Mouse (Mus musculus): ENCODE measurements around the gene Bid. TPM values are rescaled to one million over a fixed set of nuclear protein-coding genes. Genes with fewer than 3 reads are reported as not detected.
"Not testable (repeated sequence)": the region's sequence is repeated elsewhere in the genome, so short reads cannot be mapped to it uniquely, and the experiment has no call there.

The Bid gene
- polyA plus RNA-seq, 1 experiment from 2014 or later = 26.9 TPM

- no peak for ATAC-seq (ENCODE audit: low read depth)
- no peak overlapping the region for H3K9ac ChIP-seq
- no peaks in the 10 kb centered on the region for H3K9me3 ChIP-seq
- 82% methylated on average over 2 of the region's 2 CpGs for WGBS
- peaks cover 7% of the 10 kb centered on the region for H3K27me3 ChIP-seq
- H3K4me3 ChIP-seq = no peak overlapping the region
- no peak overlapping the region for H3K27ac ChIP-seq (replicated peaks)
- no peak overlapping the region for H3K4me2 ChIP-seq
- H3K4me1 ChIP-seq (replicated peaks) = peaks cover 21% of the 10 kb centered on the region
- no peaks in the 10 kb centered on the region for H3K36me3 ChIP-seq
Measured at GRCm38 (mm10) chr6:120912931-120913330, 3.7 kb downstream of the Bid start.

GRCm38 (mm10) chr6:120911213-120912007 lies 5.2 kb downstream of the Bid start:
- Histone ChIP-seq H3K9ac (no peak overlapping the region), H3K27ac (replicated peaks) (no peak overlapping the region), H3K36me3 (no peaks in the 10 kb centered on the region), H3K4me2 (no peak overlapping the region), H3K27me3 (peaks cover 7% of the 10 kb centered on the region), H3K4me1 (replicated peaks) (peaks cover 21% of the 10 kb centered on the region), H3K9me3 (no peaks in the 10 kb centered on the region), H3K4me3 (no peak overlapping the region)
- ATAC-seq (ENCODE audit: low read depth) = no peak
- WGBS = 81% methylated on average over 13 of the region's 13 CpGs

GRCm38 (mm10) chr6:120909501-120909900 lies 7.2 kb downstream of the Bid start:
- peaks cover 3% of the 10 kb centered on the region; the same call in 1 of the 2 replicates for H3K4me1 ChIP-seq (replicated peaks)
- no peak overlapping the region for H3K4me3 ChIP-seq
- H3K9ac ChIP-seq = no peak overlapping the region
- no peak for ATAC-seq (ENCODE audit: low read depth)
- no peaks in the 10 kb centered on the region for H3K36me3 ChIP-seq
- H3K9me3 ChIP-seq = no peaks in the 10 kb centered on the region
- H3K27me3 ChIP-seq = no peaks in the 10 kb centered on the region
- no peak overlapping the region for H3K27ac ChIP-seq (replicated peaks)
- H3K4me2 ChIP-seq = no peak overlapping the region
- WGBS = 76% methylated on average over 3 of the region's 3 CpGs

- not testable (repeated sequence) for H3K9me3 ChIP-seq; H3K27ac ChIP-seq (replicated peaks); ATAC-seq (ENCODE audit: low read depth); H3K4me2 ChIP-seq; H3K27me3 ChIP-seq; H3K4me1 ChIP-seq (replicated peaks); H3K9ac ChIP-seq; H3K36me3 ChIP-seq; H3K4me3 ChIP-seq
- WGBS = 88% methylated on average over 10 of the region's 10 CpGs
Measured at GRCm38 (mm10) chr6:120907876-120908597, 8.6 kb downstream of the Bid start.

- no peak overlapping the region for H3K4me3 ChIP-seq
- no peaks in the 10 kb centered on the region for H3K4me1 ChIP-seq (replicated peaks)
- 95% methylated on average over 6 of the region's 6 CpGs for WGBS
- H3K27ac ChIP-seq (replicated peaks) = no peak overlapping the region
- H3K9ac ChIP-seq = no peak overlapping the region
- H3K9me3 ChIP-seq = no peaks in the 10 kb centered on the region
- no peaks in the 10 kb centered on the region for H3K36me3 ChIP-seq
- no peaks in the 10 kb centered on the region for H3K27me3 ChIP-seq
- no peak for ATAC-seq (ENCODE audit: low read depth)
- no peak overlapping the region for H3K4me2 ChIP-seq
Measured at GRCm38 (mm10) chr6:120906521-120906920, 10.1 kb downstream of the Bid start.

GRCm38 (mm10) chr6:120905111-120905510 lies 11.5 kb downstream of the Bid start:
- no peak overlapping the region for H3K4me2 ChIP-seq
- H3K4me3 ChIP-seq = no peak overlapping the region
- no peaks in the 10 kb centered on the region for H3K36me3 ChIP-seq
- WGBS = 81% methylated on average over 5 of the region's 5 CpGs
- no peaks in the 10 kb centered on the region for H3K9me3 ChIP-seq
- no peak overlapping the region for H3K27ac ChIP-seq (replicated peaks)
- no peak for ATAC-seq (ENCODE audit: low read depth)
- no peaks in the 10 kb centered on the region for H3K27me3 ChIP-seq
- H3K4me1 ChIP-seq (replicated peaks) = no peaks in the 10 kb centered on the region
- H3K9ac ChIP-seq = no peak overlapping the region

GRCm38 (mm10) chr6:120903961-120904360 lies 12.7 kb downstream of the Bid start:
- no peak for ATAC-seq (ENCODE audit: low read depth)
- Histone ChIP-seq H3K9ac (no peak overlapping the region), H3K27me3 (no peaks in the 10 kb centered on the region), H3K27ac (replicated peaks) (no peak overlapping the region), H3K9me3 (no peaks in the 10 kb centered on the region), H3K4me1 (replicated peaks) (no peaks in the 10 kb centered on the region), H3K4me3 (no peak overlapping the region), H3K36me3 (no peaks in the 10 kb centered on the region), H3K4me2 (no peak overlapping the region)
- 88% methylated on average over 11 of the region's 11 CpGs for WGBS

- no peak for ATAC-seq (ENCODE audit: low read depth)
- Histone ChIP-seq H3K4me2 (no peak overlapping the region), H3K9me3 (no peaks in the 10 kb centered on the region), H3K27me3 (no peaks in the 10 kb centered on the region), H3K4me3 (no peak overlapping the region), H3K27ac (replicated peaks) (no peak overlapping the region), H3K36me3 (no peaks in the 10 kb centered on the region), H3K4me1 (replicated peaks) (no peaks in the 10 kb centered on the region), H3K9ac (no peak overlapping the region)
- 64% methylated on average over 5 of the region's 5 CpGs for WGBS
Measured at GRCm38 (mm10) chr6:120903450-120903912, 13.2 kb downstream of the Bid start.

- no peak for ATAC-seq (ENCODE audit: low read depth)
- Histone ChIP-seq H3K27me3 (no peaks in the 10 kb centered on the region), H3K4me1 (replicated peaks) (no peaks in the 10 kb centered on the region), H3K9ac (no peak overlapping the region), H3K27ac (replicated peaks) (no peak overlapping the region), H3K4me3 (no peak overlapping the region), H3K4me2 (no peak overlapping the region), H3K36me3 (no peaks in the 10 kb centered on the region), H3K9me3 (no peaks in the 10 kb centered on the region)
- 88% methylated on average over 14 of the region's 14 CpGs for WGBS
Measured at GRCm38 (mm10) chr6:120901776-120902645, 14.6 kb downstream of the Bid start.

- Histone ChIP-seq H3K9me3 (no peaks in the 10 kb centered on the region), H3K27me3 (no peaks in the 10 kb centered on the region), H3K4me2 (no peak overlapping the region), H3K27ac (replicated peaks) (no peak overlapping the region), H3K9ac (no peak overlapping the region), H3K4me1 (replicated peaks) (no peaks in the 10 kb centered on the region), H3K36me3 (peaks cover 20% of the 10 kb centered on the region), H3K4me3 (no peak overlapping the region)
- peak; percentile 71; the same call in 1 of the 2 replicates for ATAC-seq (ENCODE audit: low read depth)
- WGBS = 67% methylated on average over 6 of the region's 6 CpGs
Measured at GRCm38 (mm10) chr6:120898188-120898833, 18.3 kb downstream of the Bid start.

GRCm38 (mm10) chr6:120894524-120894923 lies 22.1 kb downstream of the Bid start:
- no peak overlapping the region for H3K4me2 ChIP-seq
- WGBS = 91% methylated on average over 9 of the region's 9 CpGs
- H3K36me3 ChIP-seq = peaks cover 56% of the 10 kb centered on the region

More at GRCm38 (mm10) chr6:120894524-120894923, 22.1 kb downstream of the Bid start:
- H3K9me3 ChIP-seq = no peaks in the 10 kb centered on the region
- ATAC-seq (ENCODE audit: low read depth) = no peak
- H3K27ac ChIP-seq (replicated peaks) = no peak overlapping the region
- no peaks in the 10 kb centered on the region for H3K4me1 ChIP-seq (replicated peaks)
- no peaks in the 10 kb centered on the region for H3K27me3 ChIP-seq
- no peak overlapping the region for H3K4me3 ChIP-seq
- no peak overlapping the region for H3K9ac ChIP-seq

All from neural tube, embryonic 13.5 days (tissue).